Mouse (Mus musculus) embryo, embryonic 9.5 days (tissue): ENCODE measurements around the gene Zic1.
A peak's percentile ranks its signal among the peaks of the same experiment; 100 is the strongest.

ENCODE experiments used
- DNase-seq: peaks from one replicate; pipeline ENCODE4 v3.0.0-alpha.2; 2017; ENCODE audit errors: extremely low spot score

The Zic1 gene

DNA sequence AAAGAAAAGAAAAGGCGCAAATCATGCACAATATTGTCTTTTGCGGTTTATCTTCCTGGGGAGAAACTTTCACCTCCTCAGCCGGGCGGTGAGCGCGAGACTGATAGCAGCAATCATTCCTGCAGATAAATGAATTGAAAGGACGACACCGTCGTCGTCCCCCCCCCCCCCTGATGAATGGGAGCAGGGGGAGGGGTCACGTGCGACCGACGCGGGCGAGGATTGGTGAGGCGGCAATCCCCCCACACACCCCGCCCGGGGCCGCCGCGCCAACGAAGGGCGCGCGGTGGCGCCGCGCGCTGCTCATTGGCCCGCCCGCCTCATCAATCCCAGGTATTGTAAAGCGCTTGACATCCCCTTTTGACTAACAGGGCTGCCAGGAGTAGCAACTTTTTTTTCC is at the start of gene Zic1:
TSS of gene Zic1 (minus strand) at position 147 of the 400 bp plus-strand sequence.
- DNase-seq: peak; percentile 84

DNA sequence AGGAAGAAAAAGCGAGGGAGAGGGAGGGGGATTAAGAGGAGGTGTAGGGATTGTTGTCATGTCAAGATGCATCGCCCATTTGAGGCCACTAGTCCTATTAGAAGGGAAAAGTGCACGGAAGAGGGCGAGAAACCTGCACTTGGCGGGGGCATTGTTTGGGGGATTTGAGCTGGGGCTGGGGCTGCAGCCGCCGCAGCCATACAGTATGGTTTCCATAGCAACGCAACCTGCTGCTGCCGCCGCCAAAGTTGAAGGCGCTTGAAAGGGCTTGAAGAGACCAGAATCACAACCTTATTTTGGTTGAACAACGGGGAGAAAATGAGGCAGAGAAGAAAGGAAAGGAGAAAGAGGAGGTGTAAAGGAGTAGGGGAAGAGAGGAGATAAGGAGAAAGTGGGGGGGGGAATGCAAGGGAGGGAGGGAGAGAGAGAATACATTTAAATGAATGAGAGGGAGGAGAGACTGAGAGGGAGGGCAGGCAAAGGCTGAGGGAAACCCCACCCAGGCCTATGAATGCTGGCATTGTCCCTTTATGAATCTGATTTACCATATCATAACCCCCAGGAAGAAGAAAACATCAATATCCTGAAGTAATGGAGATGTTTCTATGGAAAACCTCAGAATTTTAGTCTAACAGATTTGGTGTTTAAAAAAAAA is 48.5 kb upstream of the Zic1 start:
- no peak for DNase-seq

DNA sequence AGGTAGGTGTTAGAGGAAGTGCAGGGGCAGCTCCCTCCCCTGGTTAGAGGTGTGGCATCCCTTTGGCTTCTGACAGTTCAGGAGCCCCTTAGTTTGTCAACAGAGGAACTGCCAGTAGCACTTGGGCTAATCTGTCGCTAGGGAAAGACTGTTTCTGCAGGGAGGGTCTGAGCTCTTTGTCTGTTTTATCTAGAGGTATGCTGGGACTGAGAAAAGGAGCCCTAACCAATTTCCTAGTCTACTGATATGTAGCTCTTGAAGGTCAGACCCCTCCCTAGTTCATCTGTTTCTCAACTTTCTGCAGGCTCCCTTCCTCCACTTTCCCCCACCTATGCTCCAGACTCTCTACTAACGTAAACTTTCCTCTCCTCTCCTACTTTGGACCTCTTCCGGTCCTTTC is 44.2 kb upstream of the Zic1 start:
- DNase-seq: no peak

DNA sequence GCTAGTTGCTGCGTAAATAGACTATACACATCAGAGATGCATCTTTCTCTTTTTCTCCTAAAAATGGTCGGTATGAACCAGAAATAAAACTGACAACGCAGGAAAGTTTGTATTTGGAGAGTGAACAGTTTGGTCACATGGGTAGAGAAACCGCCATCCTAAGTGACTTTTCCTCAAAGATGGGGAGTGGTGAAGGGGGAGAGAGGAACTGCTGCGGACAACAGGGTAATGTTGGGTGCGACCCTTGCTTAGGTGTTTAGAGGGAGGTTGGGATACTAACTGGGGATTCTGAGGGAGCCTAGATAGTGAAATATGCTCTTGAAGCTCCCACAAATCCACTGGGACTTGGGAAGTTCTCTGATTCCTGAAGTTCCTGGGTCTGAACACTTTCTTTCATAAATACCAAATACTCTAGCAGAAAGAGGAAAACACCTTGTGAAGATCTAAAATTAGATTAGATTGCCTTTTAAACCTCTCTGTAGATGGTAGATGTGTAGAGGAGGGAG is 40.7 kb upstream of the Zic1 start:
- DNase-seq: no peak

DNA sequence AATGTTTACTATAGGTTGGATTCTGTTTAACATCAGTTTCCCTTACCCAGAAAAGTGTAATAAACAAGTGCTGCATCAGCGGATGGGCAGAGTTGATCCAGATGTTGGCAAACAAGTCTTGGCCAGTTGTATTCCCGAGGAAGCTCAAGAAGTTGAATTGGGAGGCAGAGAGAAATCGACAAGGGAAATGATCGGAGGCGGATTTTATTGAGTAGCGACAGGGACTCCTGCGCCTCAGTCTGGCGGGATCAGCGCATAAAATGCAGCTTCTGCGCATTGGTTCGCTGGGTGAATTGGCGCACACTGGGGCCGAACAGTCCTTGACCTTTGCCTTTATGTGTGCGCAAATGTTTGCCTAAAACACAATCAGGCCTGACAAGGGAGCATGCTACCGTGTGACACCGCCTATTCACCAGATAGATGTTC is 40.2 kb upstream of the Zic1 start:
- no peak for DNase-seq

DNA sequence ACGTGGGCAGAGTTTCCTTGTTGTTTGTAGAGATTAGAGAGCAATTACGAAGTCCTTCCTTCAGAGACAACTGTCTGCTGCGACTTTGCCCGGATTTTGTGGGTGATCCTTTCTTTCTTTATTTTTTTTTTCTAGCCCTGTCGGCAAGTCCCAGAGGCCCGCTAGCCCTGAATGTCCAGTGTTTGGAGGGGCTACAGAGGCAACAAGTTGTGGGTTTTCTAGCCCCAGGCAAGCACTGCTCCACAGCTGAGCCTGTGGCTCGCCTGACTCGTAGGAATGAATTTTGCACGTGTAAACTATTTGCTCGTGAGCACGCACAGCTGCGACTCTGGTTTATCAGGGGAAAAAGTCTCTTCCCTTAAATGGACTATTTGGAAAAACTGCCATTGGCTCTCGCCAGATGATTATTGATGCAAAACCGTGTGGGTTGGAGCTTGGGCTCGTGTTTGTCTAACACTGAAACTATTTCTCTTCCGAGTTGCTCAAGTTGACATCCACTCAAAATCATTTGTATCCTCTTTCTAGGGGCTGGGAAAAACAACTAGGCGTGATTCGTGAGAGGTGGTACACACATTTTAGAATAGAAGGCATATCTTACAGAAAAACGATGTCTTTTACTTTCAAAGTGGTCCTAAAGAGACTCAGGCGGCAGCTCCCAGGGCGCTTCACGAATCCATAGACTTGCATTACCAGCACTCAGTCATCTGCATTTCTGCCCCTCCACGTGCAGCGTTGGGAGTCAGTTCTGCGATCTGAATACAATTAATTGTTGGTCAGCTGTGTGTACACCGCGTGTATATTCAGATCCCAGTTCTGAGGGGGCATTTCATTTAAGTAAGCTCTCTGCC is 39.5 kb upstream of the Zic1 start:
- no peak for DNase-seq

DNA sequence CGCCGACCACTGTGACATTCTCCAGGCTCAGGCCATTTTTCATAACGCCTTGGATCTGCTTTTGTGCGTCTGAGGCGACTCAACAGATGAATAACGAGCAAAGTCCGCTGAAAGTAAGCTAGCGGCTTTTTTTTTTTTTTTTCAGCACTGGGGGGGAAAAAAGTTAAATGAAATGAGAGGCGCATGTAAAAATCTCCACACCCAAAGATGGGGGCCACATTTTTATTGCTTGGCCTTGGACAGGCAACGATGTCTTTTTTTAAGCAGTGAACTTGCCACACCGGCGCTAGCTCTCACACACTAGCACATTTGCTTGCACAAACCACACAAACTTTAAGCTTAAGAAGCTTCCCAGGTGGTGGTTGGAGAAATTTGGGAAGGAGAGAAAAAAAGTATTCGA is 38.6 kb upstream of the Zic1 start:
- no peak for DNase-seq

DNA sequence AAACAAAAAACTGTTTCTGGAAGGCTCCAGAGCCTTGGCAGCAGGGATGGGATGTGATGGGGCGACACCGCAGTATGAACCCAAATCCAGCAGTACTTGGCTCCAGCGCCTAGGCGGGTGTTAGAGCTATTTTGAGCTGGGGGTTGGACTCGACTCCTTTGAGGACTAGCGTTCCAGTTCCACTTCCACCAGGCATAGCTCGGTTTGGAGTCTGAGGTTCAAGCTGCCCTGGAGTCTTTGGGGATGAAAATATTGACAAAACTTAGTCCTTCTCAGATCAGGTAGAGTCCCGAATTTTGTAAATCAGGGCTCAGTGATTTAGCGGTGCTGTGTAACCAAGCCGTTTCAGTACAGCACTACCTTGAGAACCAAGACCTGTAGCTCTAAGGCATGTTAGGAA is 35.9 kb upstream of the Zic1 start:
- no peak for DNase-seq

DNA sequence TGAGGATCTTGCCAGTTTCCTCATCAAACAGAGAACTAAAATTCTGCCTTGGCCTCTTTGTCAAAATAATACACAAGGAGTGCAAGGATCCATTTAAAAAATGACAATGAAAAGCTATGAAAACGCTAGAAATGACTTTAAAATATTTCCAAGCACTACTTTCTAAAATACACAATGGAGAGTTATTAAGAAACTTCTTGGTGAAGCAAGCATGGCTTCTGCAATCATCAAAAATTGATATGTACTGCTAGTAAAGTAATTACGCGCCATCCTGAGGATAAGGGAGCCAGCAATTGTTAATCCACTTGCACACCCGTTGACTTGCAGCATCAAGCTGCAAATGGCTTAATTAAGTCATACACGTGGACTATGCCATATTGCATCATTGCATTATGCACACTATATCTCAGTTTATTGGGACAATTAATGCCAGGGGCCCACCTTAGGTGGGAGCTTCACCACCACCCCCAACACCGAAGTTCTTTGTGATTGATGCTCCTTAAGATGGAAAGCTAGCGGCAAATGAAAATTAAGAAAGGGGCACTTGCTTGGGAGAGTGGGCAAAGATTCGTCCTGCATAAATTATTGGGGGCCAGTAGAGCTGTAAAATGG is 35.0 kb upstream of the Zic1 start:
- no peak for DNase-seq

DNA sequence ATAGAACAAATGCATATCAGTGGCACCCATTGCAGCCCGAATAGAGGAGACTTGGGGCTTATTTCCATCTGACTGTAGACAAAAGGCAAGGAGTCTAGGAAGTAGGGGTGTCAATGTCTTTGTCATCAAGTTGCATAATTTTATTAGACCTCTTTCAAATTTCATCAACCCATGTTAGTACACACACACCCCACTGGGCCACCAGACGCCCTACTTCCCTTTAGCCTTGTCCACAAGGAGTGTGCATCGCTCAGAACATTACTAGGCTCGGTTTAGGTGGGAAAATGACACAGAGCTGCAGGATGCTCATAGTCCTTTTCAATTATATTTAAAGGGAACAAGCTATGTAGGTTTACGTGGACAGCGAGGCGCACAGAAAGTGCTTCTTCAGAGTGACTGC is 34.4 kb upstream of the Zic1 start:
- no peak for DNase-seq

DNA sequence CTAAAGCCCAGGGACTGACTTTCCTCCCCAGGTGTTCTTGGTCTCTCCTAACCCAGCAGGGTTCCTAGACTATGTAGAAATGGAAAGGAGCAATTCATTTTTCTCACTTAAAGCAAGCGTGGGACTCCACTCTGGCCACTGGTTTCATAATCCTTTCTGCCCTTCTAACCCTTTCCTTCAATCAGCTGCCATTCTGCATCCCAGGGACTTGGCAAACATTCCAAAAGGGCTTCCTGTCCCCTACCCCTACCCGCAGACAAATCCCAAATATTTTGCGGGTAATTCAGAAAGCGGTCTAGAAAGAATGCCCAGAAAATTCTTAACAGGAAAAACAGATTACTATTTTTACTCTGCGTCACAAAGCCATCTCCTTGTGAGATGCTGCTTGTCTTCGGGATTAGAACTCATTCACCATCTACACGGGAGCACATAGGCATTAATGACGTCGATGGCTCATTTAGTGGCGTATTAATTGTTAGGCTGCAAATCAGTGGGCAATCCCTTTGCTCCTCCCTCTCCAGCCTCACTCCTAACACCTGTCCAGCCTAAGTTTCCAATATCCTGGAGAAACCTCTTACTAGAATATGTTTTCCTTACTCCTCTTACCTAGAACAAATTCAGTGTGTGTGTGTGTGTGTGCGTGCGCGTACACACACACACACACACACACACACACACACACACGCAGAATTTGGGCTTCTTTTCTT is 29.6 kb upstream of the Zic1 start:
- no peak for DNase-seq

DNA sequence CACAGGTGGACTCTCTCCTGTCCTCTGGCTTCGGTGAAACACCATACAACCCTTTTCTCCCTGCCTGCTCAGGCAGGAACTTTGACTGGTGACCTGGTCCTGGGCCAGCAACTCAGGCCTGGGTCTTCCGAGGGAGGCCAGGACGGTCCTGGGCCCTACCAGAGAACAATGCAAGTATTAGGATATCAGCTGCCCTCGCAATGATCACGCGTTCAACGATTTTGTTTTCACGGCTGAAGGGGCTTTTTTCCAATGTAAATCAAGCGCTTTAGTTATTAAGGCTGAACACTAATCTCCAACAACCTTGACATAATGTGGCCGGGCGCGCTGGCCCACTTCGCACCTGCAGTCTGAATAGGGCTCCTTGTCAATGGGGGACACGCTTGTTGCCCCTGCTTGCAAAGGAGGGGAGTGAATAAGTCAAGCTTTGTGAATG is 28.6 kb upstream of the Zic1 start:
- DNase-seq: peak; percentile 44

DNA sequence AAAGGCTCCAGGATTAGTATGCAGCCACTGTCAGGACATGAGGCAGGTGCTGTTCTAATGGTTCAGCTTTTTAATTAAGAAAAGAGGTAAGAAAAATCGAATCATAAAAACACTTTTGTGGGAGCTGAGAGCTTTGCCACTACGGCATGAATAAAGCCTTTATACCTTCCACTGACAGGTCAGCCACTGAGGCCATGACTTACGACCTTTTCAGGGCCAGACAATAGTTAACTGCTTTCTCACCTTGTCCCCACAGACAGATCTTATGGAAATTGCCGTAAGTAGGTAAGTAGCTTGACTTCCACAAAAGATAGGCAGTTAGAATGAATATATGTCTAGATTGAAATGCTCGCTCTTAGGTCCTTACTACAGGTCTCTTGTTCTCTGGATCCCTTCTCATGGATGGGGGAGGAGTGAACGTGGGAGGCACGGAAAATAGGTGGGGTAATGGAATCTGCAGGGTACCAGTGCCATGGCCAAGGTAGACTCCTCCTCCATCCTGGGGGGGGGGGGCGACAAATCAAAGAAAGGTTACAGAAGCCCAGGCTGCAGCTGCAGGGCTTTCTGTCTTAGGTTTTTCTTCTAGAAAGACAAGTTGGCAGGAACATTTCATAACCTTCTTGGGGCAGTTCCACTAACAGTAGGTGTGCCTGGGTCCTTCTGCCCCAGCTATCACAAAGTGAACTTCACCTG is 27.9 kb upstream of the Zic1 start:
- DNase-seq: no peak

DNA sequence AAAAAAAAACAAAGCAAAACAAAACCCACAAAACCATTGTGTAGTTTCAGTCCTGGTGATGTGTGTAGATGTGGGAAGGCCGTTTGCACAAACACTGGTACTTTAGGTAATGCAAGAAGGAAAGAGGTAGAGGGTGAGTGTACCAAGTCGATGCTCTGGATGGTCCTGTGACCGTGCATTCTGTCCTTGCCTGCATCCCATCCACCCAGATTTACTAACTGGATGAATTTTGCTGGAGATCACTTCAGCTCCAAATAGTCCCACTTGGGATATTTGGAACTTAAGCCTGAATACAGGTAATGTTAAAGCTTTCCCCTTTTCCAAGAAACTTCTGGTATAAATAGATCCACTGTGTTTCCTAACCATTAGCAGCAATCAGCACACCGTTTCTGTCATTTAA is 22.6 kb upstream of the Zic1 start:
- no peak for DNase-seq

DNA sequence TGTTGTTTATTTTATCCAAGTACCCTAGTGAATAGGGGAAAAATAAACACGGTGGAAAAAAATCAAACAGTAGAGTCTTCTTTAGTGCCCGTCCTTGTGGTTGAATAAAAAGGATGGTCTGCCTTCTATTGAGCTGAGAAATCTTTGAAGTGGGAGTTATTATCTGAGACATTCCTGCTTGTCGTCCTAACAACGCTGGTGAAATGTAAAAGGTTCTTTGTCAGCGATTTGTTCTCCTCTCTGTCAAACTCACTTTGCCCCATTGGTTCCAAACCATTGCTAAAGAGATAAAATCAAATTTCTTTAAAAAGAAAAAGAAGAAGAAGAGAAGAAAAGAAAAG is 22.1 kb upstream of the Zic1 start:
- peak; percentile 58 for DNase-seq

DNA sequence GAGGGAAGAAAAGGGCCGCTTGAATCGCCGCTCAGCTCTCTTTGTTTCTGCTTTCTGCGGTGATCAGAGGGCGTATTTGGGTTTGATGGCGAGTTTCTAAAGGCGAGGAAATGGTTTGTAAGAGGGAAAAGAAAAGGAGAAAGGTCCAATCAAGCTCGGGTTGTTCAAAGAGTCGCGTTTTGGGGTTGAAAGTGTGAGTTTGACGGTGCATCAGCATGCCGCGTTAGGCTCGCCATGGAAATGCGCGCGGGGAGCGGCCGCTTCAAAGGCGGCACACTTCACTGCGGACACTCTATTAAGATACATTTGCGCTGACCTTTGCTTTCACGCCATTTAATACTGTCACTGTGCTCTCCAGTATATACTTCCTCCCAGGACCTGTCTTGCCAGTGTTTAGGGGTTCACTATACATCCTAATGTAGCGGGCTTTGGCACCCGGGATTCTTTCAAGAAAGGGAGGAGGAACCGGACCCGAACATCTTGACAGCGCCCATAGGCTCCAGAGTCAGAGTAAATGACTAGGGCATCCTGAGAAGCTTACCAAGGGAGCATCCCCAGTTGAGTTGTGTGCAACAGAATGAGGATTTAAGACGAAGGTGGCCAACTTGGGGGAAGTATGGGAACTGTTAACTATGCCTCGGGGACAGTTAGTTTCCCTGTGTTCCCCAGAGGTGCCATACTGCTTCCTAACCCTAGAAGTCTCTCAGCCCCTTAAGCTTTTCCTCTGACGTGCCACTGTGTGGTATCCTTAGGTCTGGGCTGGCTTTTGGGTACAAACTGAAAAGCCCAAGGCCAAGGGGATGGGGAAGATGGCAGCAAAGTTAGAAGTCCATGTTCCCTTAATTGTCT is 21.5 kb upstream of the Zic1 start:
- peak; percentile 68 for DNase-seq

DNA sequence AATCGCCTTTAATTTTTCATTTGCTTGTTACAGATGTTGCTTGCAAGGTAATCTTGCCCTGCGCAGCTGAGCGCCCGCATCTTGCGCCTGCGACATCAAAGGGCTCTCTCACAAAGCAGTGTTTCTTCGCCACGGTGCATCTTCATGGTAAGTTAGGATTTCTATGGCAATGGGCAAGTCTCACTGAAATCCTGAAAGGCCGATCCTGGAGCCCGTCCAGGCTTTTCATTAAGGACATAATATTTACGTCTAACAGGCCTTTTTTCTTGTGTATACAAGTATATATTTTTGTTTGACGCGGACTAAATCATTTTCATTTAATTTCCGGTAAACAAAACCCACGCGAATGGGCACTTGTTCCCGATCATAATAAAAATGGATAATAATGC is 20.9 kb upstream of the Zic1 start:
- no peak for DNase-seq

DNA sequence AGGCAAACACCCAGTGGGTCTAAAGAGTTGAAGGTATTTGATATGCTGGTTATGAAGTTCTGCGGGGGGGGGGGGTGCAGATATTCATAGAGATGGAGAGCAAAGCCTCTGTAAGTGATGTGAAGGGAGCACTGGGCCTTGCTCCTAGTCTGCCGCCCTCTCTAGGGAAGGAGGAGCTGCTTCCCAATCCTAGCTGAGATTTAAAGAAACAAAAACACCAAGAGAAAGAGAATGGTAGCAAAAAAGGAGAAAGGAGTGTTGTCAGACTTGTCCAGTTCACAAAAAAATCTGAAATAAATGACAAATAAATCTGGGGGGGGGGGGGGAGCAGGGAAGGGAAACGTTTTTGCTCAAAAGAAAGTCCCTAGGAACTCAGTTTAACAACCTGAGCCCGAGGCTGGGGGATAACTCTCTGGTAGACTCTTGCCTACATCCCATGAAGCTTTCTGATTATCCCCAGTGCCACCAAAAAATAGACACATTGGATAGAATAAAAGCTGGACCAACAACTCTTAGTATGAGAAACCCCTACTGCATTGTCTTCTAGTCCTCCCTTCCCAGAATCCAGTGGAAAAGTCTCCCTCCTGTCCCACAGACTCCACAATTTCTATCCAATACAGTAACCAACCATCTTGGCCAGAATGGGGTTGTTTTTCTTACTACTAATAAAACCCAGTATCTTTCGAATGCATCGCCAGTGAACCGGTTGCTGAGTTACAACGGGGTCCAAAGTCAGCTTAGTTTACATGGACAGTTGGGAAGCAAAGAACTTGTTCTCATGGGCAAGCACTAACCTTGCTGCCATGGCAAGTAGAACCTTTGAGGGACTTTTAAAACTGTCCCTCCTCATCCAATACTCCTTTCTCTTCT is 20.2 kb upstream of the Zic1 start:
- DNase-seq: no peak

DNA sequence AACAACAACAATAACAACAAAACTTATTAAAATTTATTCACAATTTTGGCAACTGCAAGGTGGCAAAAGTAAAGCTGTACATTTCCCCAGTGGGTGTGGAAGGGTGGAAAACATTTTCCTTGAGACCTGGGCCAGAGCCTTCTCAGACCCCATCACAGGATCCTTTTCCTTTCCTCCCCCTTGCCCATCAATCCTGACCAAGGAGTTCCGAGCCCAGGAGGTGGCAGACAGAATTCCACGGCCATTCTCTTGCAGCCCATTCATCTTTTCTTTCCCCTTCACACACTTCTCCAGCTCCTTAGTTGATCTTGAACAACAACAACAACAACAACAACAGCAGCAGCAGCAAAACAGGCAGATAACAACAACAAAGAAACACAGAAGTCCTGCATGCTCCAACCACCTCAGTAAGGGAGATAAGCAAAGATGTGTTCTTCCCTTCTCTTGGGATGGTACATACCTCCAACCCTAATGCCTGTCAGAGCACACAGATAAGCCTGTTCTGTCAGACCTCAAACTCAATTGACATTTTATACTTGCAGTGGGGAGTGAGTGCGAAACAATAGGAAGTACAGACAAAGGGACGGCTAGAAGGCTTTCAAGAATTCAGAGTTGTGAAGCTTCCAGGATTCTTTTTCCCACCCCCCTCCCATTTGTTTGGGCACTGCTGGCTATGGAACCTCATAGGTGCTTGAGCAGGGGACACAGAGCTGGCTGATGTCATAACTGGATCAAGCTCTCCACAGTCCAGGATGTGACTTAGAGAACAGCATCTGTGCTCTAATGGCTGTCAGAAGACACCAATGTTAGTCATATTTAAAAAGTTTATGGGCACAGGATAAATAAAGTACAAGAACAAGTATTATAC is 19.3 kb upstream of the Zic1 start:
- DNase-seq: no peak
